Mouse (Mus musculus) lung, postnatal 4 days (tissue): ENCODE results near the gene Olfr1316.

ENCODE experiments used
- DNase-seq, 2 experiments: peaks; one replicate each; pipeline ENCODE4 v3.0.0; 2021

The Olfr1316 gene

GRCm38 (mm10) chr2:112134877-112135276, at the start of gene Olfr1316:
Gene Olfr1316, minus strand, starts transcription at chr2:112134977.
- no peak for DNase-seq

GRCm38 (mm10) chr2:112153898-112154297, 19.1 kb upstream of the Olfr1316 start, which contains the start of gene Olfr1318:
Gene Olfr1318, plus strand, starts transcription at chr2:112154198.
- DNase-seq, result no peak

- no peak for DNase-seq
Measured at GRCm38 (mm10) chr2:112140029-112140428, 5.3 kb upstream of the Olfr1316 start, which contains the start of gene Olfr1317. Gene Olfr1317, plus strand, starts transcription at chr2:112140329.

GRCm38 (mm10) chr2:112115340-112115739, 19.4 kb downstream of the Olfr1316 start, which contains the start of gene Olfr1315-ps1:
Gene Olfr1315-ps1, minus strand, starts transcription at chr2:112115440.
- no peak for DNase-seq

- DNase-seq, result no peak
Measured at GRCm38 (mm10) chr2:112096681-112097080, 38.1 kb downstream of the Olfr1316 start, which contains the start of gene Olfr1314. Gene Olfr1314, minus strand, starts transcription at chr2:112096781.

GRCm38 (mm10) chr2:112077743-112078142, 57.0 kb downstream of the Olfr1316 start, which contains the start of gene Olfr1313:
Gene Olfr1313, minus strand, starts transcription at chr2:112077843.
- no peak for DNase-seq
